Mouse (Mus musculus): Measurements from ENCODE around the gene Ndufa4.
"Not testable (repeated sequence)": the region's sequence is repeated elsewhere in the genome, so short reads cannot be mapped to it uniquely, and the experiment has no call there.

DNA sequence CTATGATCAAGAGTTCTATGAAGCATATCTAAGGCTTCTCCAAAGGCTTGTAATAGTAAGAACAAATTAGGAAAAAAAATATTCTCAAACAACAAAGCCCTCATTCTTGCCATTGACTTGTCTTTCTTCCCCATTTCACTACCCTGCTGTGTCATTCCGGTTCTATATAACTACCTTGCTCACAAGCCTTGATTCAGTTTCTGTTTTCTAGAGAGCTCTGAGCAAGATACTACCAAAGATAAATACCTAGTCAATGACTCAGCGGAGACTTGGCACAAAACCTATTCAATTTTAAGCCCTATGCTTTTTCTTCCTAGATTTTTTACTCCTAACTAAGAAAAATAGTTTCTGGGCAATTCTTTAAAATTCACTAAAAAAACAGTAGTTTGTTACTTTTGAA lies 31.9 kb downstream of the Ndufa4 start:
- TF ChIP-seq POLR2A (IDR thresholded peaks at IDR 0.05; ENCODE audit: low read depth, low read length); CTCF (IDR thresholded peaks at IDR 0.05; ENCODE audit: extremely low read depth, insufficient read depth, insufficient read length, insufficient replicate concordance): not testable (repeated sequence)

All from spleen, adult 2 months (tissue).